Mouse (Mus musculus): ENCODE results near the gene Cmpk1.

GRCm38 (mm10) chr4:114945021-114945420 lies 42.0 kb downstream of the Cmpk1 start:
- TF ChIP-seq CTCF (IDR thresholded peaks at IDR 0.05; ENCODE audit: low read depth), result no peak
- no peak for TF ChIP-seq EP300 (IDR thresholded peaks at IDR 0.05; ENCODE audit: low read depth)

Data from liver, postnatal 0 days (tissue).